Mouse (Mus musculus) left cerebral cortex, adult 11 months (tissue): ENCODE measurements around the gene Cnpy1.

ENCODE experiments used
- DNase-seq: peaks from one replicate; pipeline ENCODE4 v3.0.0; 2022; ENCODE audit warnings: low spot score

The Cnpy1 gene

DNA sequence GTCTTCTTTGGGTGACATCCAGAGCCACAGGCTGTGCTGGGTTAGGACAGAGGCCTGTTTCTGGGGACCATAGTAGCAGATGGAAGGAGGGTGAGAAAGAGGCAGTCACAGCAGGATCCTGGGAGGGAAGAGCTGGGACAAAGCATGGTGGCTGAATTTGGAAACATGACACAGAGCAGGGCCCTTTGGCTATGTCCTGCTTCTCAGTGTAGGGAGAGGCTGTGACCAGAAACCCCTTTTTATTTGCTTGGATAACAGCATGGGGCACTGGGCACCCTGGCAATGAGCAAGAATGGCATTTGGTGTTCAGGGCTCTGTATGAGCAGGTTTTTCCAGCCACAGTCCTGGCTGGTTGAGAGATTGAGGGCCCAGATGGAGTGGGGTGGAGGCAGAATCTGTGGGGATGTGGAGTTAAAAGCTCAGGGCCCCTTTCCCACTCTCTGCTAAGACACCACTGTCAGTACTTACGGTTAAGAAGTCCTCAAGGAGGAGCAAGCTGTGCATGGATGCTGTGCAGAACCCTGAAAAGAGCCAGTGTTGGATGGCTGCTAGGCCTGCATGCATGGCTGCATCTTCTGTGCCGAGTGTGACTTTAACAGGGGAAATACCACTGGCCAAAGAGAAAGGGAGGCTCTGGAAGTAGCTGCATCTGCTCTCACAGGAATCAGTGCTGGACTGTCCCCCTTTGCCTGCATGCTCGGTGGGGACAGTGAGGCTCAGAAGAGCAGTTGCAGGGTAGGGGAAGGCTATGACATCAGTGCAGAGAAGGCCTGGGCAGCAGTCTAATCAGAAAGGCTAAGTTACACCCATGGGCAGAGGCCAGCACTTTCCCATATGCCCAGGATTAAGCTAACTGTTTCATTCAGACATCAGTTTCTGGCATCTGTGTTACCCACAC is 54.2 kb downstream of the Cnpy1 start:
- DNase-seq = no peak

DNA sequence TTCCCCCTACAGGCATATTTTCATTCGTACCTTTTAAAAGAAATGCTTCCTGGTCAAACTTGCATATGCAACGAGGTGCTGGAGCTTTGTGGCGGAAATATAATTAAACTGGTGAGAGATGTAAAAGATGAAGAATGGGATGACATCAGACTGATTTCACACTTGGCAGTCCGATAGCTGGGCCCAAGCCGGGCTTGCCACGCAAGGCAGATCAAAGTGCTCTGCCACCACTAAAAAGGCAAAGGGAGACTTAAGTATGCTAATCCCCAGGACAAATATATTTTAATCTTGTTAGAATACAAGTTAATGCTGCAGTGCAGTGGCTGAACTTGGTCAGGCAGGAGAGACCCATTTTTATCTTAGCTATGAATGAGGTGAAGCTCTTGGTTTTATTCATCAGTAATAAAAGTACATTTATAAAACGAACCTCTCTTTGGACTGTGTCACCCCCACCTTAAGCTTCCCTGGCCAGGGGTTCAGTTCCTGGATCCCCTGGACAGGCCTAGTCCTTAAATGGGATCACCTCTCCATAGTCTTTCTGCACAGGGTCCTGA is 66.3 kb downstream of the Cnpy1 start:
- no peak for DNase-seq

DNA sequence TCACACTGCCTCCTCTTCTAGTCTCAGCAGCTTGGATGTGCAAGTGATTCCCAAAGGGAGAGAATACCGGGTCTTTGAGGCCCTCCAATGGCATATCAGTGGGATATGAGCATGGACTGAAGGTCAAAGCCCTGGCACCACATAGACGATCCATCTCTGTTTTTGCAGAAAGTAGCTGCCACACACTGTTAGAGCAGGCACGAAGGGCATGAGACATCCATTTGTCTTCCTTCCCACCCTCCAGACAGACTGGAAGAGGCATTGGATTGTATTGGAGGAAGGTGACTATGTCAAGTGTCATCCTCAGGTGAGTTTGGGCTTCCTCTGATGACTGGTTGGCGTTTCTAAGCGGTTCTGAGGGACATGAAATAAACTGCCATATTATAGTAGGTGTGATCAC is 67.3 kb downstream of the Cnpy1 start:
- DNase-seq = no peak

DNA sequence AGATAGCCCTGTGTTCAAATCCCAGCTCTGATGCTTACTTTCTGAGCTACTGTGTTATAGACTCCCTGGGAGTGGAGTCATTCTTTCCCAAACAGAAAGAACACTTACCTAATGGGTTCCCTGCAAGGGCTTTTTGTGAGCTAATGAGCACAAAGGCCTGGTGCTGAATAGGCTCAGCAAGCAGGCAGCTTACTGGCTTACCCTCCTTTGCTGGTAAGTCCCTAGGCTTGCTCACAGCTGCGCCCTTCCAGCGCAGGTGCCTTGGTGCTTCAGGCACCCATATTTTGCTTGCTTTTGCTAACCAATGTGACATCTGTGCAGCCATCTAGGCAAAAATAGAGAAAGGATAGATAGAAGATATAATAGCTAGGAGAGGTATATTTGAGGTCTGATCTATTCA is 69.0 kb downstream of the Cnpy1 start:
- DNase-seq = no peak

DNA sequence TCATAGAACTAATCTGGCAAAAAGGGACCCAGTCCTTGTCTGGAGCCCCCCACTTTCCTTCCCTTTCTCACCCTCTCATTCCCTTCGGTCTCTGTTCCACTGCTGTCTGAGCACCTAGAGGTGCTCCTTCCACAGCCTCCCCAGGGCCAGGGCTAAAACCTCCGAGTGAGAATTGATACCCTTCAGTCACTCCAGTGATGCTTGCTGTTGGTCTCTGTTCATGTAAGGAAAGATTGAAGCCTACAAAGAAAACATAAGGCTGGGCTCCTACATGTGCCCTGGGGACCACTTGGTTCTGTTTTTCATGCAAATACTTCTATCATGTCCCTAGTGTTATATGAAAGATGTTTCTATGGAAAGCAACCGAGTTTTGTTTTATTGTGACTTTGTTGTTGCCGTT is 69.6 kb downstream of the Cnpy1 start:
- no peak for DNase-seq

DNA sequence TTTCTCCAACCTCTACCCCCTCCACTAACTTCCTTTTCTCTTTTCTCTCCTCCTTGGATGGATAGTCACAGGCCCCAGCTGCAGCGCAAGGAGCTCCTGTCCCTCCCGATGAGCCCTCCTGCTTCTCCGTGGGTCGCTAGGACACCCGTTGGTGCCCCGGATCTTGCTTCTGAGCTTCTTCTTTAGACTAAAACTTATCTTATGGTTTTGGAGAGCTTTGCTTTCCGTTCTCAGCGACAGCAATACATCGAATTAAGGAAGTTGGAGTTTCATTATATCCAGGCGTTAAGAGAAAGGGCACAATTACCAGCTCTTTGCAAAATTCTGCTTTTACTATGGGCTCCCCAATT is 70.1 kb downstream of the Cnpy1 start:
- no peak for DNase-seq

DNA sequence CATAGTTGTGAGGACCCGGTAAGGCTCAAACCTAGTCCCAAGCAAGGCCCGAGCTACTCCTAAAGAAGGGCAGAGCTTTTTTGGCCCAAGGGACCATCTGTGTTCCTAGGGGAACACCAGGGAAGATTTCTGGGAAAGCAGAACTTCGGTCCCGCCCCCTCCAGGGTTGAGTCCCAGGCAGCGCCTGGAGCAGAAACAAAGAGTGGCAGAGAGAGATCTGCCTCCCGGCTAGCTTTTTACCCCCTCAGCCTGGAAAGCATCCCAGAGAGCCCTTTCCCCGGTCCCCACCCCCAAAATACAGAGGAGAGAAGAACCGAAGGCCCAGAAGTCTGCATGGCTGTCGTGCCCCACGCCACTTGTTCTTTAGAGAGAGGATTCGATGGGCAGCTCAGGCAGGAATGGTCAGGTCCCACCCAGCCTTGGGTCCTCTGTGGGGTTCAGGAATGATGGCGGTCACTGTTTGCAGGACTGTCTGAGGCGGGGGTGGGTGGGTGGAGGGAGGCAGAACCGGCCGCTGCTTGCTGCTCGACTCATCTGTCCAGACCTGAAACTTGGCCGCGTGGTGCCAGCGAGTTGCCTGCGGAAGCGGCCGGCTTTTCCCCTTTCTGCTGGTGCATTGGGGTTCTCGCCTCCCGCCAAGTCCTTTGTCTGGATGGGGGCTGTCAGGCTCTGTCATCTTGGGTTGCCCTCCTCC is 70.6 kb downstream of the Cnpy1 start:
- no peak for DNase-seq

DNA sequence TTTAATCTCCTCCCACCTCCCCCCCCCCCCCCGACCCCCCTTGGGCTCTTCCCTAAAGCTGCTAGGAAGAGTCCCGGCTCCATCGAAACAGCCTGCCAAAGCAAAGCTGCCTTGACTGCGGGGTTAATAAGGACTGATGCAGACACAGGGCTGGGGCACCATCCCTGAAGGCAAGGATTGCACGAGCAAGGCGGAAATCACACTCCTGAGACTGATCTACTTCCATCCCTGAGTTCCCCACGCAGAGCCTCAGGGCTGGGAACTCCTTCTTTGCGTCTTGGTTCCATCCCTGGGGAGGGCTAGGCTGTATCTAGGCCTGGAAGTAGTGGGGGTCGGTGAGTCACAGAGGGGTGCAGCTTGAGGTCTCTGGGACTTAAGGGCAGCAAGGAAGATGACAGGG is 71.5 kb downstream of the Cnpy1 start:
- DNase-seq = no peak

DNA sequence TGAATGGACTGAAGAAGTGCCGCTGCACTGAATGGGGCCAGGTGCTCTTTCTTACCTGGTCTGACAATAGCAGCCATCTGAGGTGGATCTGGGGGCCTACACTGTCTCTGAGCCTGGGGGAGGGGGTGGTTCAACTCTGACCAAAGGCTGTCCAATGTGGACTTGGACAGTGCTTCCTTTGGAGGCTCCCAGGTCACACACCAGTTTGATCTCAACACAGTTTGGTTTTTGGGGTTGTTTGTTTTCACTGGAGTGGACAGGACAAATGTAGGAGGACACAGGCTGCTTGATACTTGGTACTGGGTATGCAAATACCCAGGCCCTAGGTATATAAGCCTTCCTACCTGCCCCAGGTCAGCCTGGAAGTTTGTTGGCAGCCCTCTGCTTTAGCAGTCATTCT is 71.9 kb downstream of the Cnpy1 start:
- DNase-seq = no peak

DNA sequence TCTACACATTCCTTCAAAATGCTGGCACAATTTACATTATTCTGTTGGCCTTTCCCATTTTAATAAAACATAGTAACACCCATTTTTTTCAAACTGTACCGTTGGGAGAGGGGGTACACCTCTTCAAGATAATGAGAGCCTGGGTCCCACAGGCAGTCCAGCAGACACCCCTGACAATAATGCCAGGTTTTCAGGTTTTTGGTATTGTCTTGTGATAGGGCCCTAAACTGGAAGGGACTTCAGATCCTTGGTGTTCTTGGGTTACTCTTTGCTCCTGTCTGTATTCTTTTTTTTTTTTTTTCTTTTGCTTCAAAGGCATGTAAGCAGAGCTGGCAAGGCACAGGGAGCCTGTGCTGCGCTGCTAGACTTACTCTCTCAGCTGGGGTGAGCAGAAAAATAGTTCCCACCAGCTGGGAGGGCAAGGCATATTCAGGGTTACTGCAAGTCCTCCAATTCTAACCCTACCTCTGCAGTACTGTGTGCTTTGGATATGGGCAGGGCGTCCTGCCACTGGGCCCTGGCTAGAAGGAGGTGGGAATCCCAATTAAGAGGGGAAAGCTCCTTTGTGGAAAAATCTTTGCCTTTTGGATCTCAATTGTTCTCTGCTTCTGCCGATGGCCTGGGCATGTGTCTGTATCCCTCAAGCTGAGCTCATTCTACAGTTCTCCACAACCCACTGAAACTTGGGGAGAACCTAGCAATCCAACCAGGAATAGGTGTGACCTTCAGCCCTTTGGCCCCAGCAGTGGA is 72.5 kb downstream of the Cnpy1 start:
- DNase-seq = no peak

DNA sequence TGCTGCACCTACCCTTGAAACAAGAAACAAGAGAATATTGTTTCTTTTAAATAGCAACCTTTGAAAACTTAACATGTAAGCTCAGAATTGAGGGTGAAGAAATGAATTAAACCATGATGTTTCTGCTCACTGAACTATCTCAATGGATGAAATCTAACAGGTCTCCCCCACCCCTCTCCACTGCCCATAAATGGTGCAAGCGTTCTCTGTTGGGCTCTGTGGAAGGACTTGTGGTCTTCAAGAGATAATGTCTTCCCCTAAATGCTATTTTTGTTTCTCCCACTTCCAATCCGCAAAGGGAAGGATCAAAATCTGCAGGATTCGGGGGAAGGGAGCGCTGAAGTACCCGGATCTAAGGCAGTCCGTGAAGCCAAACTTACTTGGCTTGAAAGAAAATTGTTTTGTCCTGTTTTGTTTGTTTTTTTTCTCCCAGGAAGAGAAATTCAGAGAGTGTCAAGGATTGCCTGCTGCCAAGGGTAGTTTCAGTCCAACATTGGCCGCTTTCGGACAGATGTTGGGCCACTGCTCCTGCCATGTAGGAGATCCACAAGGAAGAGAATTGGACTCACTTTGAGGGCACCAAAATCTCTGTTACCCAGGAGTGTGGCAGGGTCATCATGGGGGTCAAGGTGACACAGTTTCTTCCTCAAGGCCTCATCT is 73.2 kb downstream of the Cnpy1 start:
- DNase-seq = no peak

DNA sequence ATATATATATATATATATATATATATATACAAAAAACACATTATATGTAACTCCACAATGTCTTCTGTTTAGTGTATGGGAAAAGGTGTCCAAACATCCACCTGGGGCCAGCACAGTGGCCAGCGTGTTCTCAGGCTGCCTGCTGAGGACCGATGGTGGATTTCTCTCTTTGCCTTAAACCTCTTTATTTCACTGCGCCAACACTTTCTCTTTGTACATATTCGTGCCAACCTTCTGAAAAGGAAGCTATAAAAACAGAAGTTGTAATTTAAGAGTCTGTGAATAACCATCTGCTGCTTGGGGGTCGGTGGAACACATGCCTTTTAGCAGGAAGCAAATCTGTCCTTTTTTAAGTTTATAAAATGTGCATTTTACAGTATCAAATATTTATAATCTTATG is 73.9 kb downstream of the Cnpy1 start:
- no peak for DNase-seq

DNA sequence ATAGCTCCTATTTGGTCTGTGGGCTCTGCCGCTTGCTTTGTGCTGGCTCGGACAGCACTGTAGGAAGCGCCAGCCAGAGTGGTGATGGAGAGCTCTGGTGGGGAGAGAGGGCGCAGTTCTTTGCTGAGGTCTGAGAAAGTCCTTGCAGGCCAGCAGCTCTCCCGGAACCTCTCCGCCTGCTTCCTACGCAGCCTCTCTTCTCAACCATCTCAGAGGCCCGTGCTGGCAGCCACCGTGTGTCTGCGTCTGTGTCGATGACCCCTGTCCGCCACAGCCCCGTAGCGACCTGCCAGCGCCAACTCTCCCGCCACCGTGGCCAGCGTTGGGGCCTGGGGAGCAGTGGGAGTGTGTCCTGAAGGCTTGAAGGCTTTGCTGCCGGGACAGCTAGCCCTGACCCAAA is 74.7 kb downstream of the Cnpy1 start:
- DNase-seq = no peak

DNA sequence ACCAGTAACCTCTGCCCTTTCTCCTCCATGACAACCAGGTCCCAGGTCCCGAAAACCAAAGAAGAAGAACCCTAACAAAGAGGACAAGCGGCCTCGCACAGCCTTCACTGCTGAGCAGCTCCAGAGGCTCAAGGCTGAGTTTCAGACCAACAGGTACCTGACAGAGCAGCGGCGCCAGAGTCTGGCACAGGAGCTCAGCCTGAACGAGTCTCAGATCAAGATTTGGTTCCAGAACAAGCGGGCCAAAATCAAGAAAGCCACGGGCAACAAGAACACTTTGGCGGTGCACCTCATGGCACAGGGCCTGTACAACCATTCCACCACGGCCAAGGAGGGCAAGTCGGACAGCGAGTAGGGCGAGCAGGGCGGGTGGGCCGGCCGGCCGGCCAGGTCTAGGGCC is 75.5 kb downstream of the Cnpy1 start:
- no peak for DNase-seq

DNA sequence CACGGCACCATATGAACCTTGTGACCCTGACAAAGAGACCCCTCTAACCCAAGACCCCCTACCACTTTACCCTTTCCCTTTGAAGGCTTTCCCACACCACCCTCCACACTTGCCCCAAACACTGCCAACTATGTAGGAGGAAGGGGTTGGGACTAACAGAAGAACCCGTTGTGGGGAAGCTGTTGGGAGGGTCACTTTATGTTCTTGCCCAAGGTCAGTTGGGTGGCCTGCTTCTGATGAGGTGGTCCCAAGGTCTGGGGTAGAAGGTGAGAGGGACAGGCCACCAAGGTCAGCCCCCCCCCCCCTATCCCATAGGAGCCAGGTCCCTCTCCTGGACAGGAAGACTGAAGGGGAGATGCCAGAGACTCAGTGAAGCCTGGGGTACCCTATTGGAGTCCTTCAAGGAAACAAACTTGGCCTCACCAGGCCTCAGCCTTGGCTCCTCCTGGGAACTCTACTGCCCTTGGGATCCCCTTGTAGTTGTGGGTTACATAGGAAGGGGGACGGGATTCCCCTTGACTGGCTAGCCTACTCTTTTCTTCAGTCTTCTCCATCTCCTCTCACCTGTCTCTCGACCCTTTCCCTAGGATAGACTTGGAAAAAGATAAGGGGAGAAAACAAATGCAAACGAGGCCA is 76.3 kb downstream of the Cnpy1 start:
- no peak for DNase-seq

DNA sequence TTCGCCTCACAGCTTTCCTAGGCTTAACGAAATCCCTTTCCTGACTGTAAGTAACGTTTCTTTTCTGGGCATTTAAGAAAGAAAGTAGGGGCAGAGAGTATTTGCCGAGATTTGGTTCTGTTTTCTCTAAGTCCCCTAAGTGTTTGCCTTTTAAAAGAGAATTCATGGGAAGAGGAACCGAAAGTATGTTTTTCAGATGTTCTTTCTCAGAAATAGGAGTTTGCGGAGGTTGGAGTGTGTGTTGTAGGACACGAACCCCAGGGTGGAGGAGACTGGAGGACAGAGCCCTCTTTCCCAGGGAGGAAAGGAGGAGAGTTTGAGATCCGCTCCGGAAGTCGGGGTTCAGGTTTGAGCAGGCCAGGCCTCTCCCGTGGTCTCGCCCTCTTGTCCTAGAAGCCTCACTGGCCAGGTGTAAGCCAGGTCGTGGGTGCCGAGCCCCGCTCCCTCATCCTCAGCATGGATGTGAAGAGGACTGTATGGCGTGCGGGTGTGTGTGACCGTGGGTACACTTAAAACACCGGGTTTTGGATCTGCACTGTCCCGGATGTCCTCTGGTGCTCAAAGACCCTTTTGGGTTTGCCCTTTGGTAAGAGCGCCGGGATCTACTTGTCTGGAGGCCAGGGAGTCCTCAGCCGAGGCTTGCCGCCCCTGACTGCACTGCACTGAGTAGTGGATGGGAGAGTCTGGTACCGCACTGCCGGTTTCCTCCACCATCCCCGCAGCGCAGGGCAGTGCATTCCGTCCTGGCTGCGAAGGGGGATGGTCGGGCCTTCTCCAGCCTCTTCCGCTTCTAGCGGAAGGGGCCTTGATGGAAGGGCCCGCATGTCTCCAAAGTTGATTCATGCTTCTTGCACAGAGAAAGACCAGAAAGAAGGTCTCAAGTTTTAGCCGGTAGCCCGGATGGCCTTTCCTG is 77.1 kb downstream of the Cnpy1 start:
- no peak for DNase-seq

DNA sequence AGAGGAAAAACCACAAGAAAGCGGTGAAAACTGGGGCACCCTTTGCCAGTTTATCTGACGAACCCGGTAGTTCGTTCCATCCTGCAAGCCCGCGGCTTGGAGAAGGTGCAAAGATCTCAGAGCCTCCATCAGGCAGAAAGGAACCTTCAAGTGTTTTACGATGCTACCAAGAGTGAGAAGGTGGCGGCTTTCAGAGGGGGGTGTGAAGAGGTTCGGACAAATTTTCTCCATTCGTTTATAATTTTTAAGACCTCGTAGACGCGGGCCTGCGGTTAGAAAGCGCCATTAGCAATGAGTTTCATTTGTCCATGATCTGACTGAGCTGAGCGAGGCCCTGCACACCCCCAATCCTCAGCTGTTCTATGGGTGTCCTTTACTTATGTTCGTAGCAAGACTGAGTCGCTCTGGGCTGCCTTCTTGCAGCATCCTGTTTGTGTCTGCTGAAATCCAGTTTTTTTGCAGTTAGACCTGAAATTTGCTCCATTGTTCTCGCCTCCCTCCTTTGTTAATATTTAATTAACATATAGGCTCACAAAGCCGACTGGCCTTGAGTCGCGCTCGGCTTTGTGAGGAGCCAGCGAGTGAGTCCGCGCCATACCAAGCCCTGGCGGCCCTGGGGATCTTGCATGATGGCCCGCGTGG is 77.9 kb downstream of the Cnpy1 start:
- DNase-seq = no peak

DNA sequence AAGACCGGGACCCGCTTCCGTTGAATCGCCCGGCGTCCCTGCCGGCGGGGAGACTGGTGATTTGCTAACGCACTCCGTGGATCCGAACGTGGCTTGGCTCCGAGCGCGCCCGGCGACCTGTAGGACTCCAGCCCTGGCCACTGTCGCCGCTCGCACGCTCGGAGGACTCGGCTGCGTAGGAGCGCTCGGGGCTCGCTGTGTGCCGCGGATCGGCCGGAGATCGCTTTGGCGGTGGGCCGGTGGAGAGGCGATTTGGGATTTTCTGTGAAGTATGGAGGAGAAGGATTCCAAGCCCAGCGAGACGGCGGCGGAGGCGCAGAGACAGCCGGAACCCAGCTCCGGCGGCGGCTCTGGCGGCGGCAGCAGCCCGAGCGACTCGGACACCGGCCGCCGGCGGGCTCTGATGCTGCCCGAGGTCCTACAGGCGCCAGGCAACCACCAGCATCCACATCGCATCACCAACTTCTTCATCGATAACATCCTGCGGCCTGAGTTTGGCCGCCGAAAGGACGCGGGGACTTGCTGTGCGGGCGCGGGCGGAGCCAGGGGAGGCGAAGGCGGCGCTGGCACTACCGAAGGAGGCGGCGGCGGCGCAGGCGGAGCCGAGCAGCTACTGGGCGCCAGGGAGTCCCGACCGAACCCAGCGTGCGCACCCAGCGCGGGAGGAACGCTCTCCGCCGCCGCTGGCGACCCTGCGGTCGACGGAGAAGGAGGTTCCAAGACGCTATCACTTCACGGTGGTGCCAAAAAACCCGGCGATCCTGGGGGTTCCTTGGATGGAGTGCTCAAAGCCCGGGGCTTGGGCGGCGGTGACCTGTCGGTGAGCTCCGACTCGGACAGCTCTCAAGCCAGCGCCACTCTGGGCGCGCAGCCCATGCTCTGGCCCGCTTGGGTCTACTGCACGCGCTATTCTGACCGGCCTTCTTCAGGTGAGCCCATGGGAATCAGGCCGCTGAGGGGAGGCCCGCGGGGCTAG is 79.1 kb downstream of the Cnpy1 start:
- DNase-seq = no peak
